Mouse (Mus musculus) urinary bladder, postnatal 36 days (tissue): ENCODE measurements around the gene Oca2.
A peak's percentile ranks its signal among the peaks of the same experiment; 100 is the strongest.

Experiments
- DNase-seq, 2 experiments: peaks; one replicate each; pipeline ENCODE4 v3.0.0; 2022; ENCODE audit warnings: low spot score in 2 of 2, mixed read lengths in 1 of 2

Gene Oca2

GRCm38 (mm10) chr7:56239543-56239942, at the start of gene Oca2:
Oca2 (plus strand) TSS chr7:56239760.
- DNase-seq = no peak

- DNase-seq = no peak
Measured at GRCm38 (mm10) chr7:56191041-56191440, 48.5 kb upstream of the Oca2 start.

- no peak for DNase-seq
Measured at GRCm38 (mm10) chr7:56191661-56192060, 47.9 kb upstream of the Oca2 start.

- no peak for DNase-seq
Measured at GRCm38 (mm10) chr7:56201483-56202218, 37.9 kb upstream of the Oca2 start.

GRCm38 (mm10) chr7:56202843-56203242, 36.7 kb upstream of the Oca2 start:
- no peak for DNase-seq

GRCm38 (mm10) chr7:56203286-56203685, 36.3 kb upstream of the Oca2 start:
- no peak for DNase-seq

- no peak for DNase-seq
Measured at GRCm38 (mm10) chr7:56204877-56205276, 34.7 kb upstream of the Oca2 start.

- DNase-seq = no peak
Measured at GRCm38 (mm10) chr7:56220811-56221210, 18.7 kb upstream of the Oca2 start.

GRCm38 (mm10) chr7:56235794-56236423, 3.7 kb upstream of the Oca2 start:
- no peak for DNase-seq

- no peak for DNase-seq
Measured at GRCm38 (mm10) chr7:56236617-56237016, 2.9 kb upstream of the Oca2 start.

GRCm38 (mm10) chr7:56254568-56254967, 15.0 kb downstream of the Oca2 start:
- no peak for DNase-seq

GRCm38 (mm10) chr7:56257875-56258441, 18.4 kb downstream of the Oca2 start:
- DNase-seq = no peak

- no peak for DNase-seq
Measured at GRCm38 (mm10) chr7:56277506-56277905, 37.9 kb downstream of the Oca2 start.

- peak; percentile 22 to 29 for DNase-seq
Measured at GRCm38 (mm10) chr7:56291468-56292115, 52.0 kb downstream of the Oca2 start.

GRCm38 (mm10) chr7:56304408-56304807, 64.8 kb downstream of the Oca2 start:
- DNase-seq = no peak

GRCm38 (mm10) chr7:56314358-56314757, 74.8 kb downstream of the Oca2 start:
- no peak for DNase-seq

- DNase-seq = no peak
Measured at GRCm38 (mm10) chr7:56315630-56316529, 76.3 kb downstream of the Oca2 start.

- DNase-seq = no peak
Measured at GRCm38 (mm10) chr7:56327738-56328137, 88.2 kb downstream of the Oca2 start.

GRCm38 (mm10) chr7:56348528-56348927, 109.0 kb downstream of the Oca2 start:
- DNase-seq = peak in 1 of 2 experiments; percentile 4

GRCm38 (mm10) chr7:56356658-56357342, 117.2 kb downstream of the Oca2 start:
- DNase-seq = no peak
